Mouse (Mus musculus) heart, postnatal 25 days (tissue): ENCODE measurements around the gene 4933406M09Rik. TPM values are rescaled to one million over a fixed set of nuclear protein-coding genes. Genes with fewer than 3 reads are reported as not detected.

ENCODE experiments used
- DNase-seq: peaks from one replicate; pipeline ENCODE4 v3.0.0; 2022; ENCODE audit warnings: low spot score
- intact Hi-C: fragments of 180-260 bp; cut with DNase I; formaldehyde crosslinking; loops from one replicate; pipeline ENCODE4 v1.15.1; 2025
- total RNA-seq, 2 experiments: library from RNA; stranded (reverse); gene quantifications; 2 replicates each; pipeline ENCODE4 v1.2.3; 2021

4933406M09Rik gene
- total RNA-seq, 2 experiments from 2014 or later = not detected

DNA sequence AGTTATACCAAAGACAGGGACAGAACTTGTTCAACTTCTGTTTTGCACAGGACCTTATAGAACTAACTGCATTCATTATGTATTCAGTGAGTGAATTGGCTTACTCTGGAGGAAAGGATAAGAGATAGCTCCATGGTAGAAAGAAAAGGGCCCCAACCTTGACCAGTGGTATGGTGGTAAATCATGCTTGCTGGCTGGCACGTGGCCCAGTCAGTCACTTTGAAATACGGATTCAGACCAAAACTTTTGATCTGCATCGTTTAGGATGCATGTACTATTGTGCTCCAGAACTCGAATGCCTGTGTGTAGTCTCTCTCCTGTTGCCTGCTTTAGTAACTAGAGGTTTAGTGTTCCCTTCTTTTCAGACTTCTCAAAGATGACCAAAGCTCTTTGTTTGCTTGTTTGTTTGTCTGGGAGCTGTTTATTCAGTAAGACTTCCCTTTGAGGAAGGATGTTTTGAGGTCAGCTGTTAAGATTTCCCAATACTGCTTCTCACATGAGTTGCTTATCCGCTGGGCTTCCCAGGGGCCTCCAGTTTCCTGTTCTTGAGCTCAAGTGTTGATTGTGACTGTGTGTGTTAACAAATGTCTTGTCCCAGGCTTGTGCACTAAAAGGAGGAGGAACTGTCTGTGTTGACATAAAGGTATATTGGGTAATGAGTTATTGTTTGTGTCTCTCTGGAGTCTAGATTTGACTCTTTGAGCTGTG lies 34.2 kb downstream of the 4933406M09Rik start:
- no peak for DNase-seq
- intact Hi-C loops = loop anchor here (5.0 kb wide), 1 partner anchor 32 kb away; no protein-coding TSS in a partner anchor

DNA sequence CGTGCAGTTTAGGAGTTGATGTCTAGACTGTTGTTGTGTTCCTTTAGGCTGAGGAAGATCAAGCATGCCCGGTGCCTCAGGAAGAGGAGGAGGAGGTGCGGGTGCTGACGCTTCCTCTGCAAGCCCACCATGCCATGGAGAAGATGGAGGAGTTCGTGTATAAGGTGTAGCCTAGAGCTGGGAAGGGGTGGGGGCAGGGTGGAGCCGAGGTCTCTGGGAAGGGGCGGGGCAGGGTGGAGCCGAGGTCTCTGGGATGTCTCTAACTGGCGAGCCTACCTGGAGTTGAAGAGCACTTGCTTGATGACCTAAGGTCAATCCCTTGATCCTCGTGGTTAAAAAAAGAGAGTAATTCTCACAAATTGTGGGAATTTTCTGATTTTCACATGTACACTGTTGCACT lies 38.2 kb downstream of the 4933406M09Rik start:
- no peak for DNase-seq
- intact Hi-C loops = no loop called here

GRCm38 (mm10) chr1:134426289-134426688 lies 40.5 kb downstream of the 4933406M09Rik start:
- intact Hi-C loops = no loop called here
- no peak for DNase-seq

DNA sequence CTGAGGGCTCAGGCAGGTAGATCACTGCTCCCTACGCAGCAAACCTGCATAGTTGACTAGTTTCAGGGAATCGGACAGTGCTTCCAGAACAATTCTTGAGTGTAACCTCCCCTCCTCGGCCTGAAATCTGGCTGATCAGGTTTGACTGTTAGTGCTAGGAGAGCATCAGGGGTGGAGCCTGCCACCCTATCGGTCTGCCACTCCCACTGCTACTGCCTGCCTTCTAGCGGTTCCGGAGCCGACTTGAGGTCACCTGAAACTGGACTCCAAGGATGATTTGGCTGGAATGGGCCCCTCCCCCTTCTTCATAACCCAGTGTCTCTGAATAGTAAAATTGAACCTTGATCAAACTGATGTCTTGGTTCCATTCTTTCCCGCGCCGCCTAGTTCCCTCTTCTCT lies 47.3 kb downstream of the 4933406M09Rik start:
- intact Hi-C loops = no loop called here

GRCm38 (mm10) chr1:134433473-134433872 lies 47.7 kb downstream of the 4933406M09Rik start:
- intact Hi-C loops = no loop called here
- DNase-seq = no peak

More for the DNA sequence above, 47.3 kb downstream of the 4933406M09Rik start:
- no peak for DNase-seq

DNA sequence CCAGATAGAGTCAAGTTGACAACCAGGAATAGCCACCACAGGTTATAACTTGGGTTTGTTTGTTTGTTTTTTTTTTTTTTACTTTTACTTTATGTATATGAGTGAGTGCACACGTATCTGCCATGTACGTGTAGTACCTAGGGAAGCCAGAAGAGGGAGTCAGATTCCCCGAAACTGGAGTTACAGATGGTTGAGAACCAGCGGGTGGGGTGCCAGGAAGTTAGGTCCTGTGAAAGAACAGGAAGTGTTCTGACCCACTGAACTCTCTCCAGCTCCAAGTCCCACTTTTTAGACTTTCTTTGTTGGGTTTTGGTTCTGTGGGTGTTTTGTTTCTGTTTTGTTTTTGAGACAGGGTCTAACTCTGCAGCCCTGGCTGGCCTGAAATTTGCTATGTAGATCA lies 49.7 kb downstream of the 4933406M09Rik start:
- DNase-seq = no peak
- intact Hi-C loops = no loop called here

DNA sequence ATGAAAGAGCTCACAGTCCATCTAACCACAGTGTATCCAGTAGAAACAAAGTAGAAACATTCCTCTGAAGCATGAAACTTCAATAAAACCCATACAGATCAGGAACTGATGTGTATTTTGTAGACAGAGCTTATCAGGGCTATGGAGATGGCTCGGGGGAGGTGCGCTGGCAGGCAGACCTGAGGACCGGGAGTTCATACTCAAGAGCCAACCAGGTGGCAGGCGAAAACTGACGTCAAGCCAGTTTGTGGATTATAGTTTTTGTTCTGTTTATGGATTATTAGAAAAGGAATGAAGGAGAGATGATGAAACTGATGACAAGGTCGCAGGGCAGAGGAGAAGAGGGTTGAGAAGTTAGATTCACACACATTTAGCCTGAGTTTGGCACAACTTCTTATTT lies 54.7 kb downstream of the 4933406M09Rik start:
- DNase-seq = no peak
- intact Hi-C loops = no loop called here

Other genes with a start within 250 kb of the 4933406M09Rik start
- gene Chil1, start 203.8 kb upstream of the 4933406M09Rik start, total RNA-seq = under 1 TPM; 0.34 to 0.92 TPM
- gene Mybph, start 192.5 kb upstream of the 4933406M09Rik start, total RNA-seq = not detected
- 10 to 100 TPM; 15.5 to 20.5 TPM for gene Adora1, start 150.5 kb upstream of the 4933406M09Rik start, total RNA-seq
- gene Myog, start 96.0 kb upstream of the 4933406M09Rik start, total RNA-seq = not detected
- 1 to 10 TPM; 1.6 to 1.9 TPM for gene Ppfia4, start 53.0 kb upstream of the 4933406M09Rik start, total RNA-seq
- gene Tmem183a, start 24.0 kb upstream of the 4933406M09Rik start, total RNA-seq = 10 to 100 TPM; 19.4 to 19.8 TPM
- 10 to 100 TPM; 25.3 to 25.5 TPM for gene Cyb5r1, start 19.6 kb downstream of the 4933406M09Rik start, total RNA-seq
- 100 to 1,000 TPM; 140 TPM for gene Adipor1, start 29.4 kb downstream of the 4933406M09Rik start, total RNA-seq
- 10 to 100 TPM; 19.1 to 20.5 TPM for gene Klhl12, start 69.6 kb downstream of the 4933406M09Rik start, total RNA-seq
- gene Rabif, start 108.7 kb downstream of the 4933406M09Rik start, total RNA-seq = 1 to 10 TPM; 8.4 to 8.9 TPM
- gene Mgat4e, start 163.7 kb downstream of the 4933406M09Rik start, total RNA-seq = not detected
- 10 to 100 TPM; 17.0 to 20.6 TPM for gene Kdm5b, start 174.2 kb downstream of the 4933406M09Rik start, total RNA-seq